Comparison of ENCODE assay signal across 13 mouse cellular contexts in genomic region chr17:5101157-5101556, GRCm38 (mm10).
DNase-seq lines count a peak whose midpoint lies in the region; ATAC-seq and TF ChIP-seq lines count a peak whose summit lies in the region.
"Had no signal": no experiment of that assay in that cellular context is flagged by ENCODE, and none has a peak within 500 bp of the region (broad histone marks: within the 10 kb centered on the region; RNA-seq: fewer than 3 reads in every experiment).

No protein-coding gene starts in this region.

- no peak for DNase-seq in forebrain, embryonic 10.5 days (ENCODE audit: extremely low spot score, low spot score)
- DNase-seq in layer of hippocampus, adult 2 months (ENCODE audit: low spot score in 2 of 2) = no peak
- DNase-seq in layer of hippocampus, adult 9-11 months = no peak
- peak; percentile 40 for DNase-seq in retina, postnatal 1 day
- DNase-seq in retina, embryonic 14.5 days (ENCODE audit: low spot score) = no peak
- no peak for DNase-seq in embryo, embryonic 9.5 days (ENCODE audit: extremely low spot score)
- DNase-seq: adrenal gland, adult 2 months; cerebellum, adult 9-11 months; gastrocnemius, postnatal 36 days; right cerebral cortex, postnatal 4 days had no signal

- H3K4me2 ChIP-seq in forebrain, embryonic 16.5 days (ENCODE audit: low read length) = no peak overlapping the region
- no peak overlapping the region for H3K4me2 ChIP-seq in liver, embryonic 16.5 days (ENCODE audit: low read depth, low read length)

- peaks cover 76% of the 10 kb centered on the region for H3K4me1 ChIP-seq in forebrain, embryonic 10.5 days
- H3K4me1 ChIP-seq in forebrain, embryonic 16.5 days (replicated peaks; ENCODE audit: control insufficient read depth, insufficient read depth, low read length) = peaks cover 27% of the 10 kb centered on the region
- H3K4me1 ChIP-seq in liver, embryonic 16.5 days (ENCODE audit: control insufficient read depth, low read depth, low read length) = peaks cover 62% of the 10 kb centered on the region

- H3K9ac ChIP-seq in forebrain, embryonic 16.5 days (replicated peaks; ENCODE audit: low read depth, low read length) = no peak overlapping the region
- H3K9ac ChIP-seq in liver, embryonic 16.5 days (ENCODE audit: low read depth, low read length) = no peak overlapping the region

- H3K27ac ChIP-seq in forebrain, embryonic 10.5 days = peak overlapping the region; percentile 41; the same call in 1 of the 2 replicates
- no peak overlapping the region for H3K27ac ChIP-seq in forebrain, embryonic 16.5 days (ENCODE audit: low read length)
- peak overlapping the region; percentile 11; the same call in 1 of the 2 replicates for H3K27ac ChIP-seq in layer of hippocampus, adult 2 months
- H3K27ac ChIP-seq in liver, embryonic 16.5 days (ENCODE audit: low read length) = peak overlapping the region; percentile 2; the same call in 1 of the 2 replicates

- H3K27me3 ChIP-seq in forebrain, embryonic 10.5 days (ENCODE audit: poor library complexity, severe bottlenecking) = no peaks in the 10 kb centered on the region
- H3K27me3 ChIP-seq in forebrain, embryonic 16.5 days (replicated peaks; ENCODE audit: control insufficient read depth, insufficient read depth, low read length) = no peaks in the 10 kb centered on the region
- H3K27me3 ChIP-seq in liver, embryonic 16.5 days (ENCODE audit: control insufficient read depth, insufficient read depth, low read depth, low read length) = no peaks in the 10 kb centered on the region

- H3K4me3 ChIP-seq in forebrain, embryonic 10.5 days = no peak overlapping the region
- no peak overlapping the region for H3K4me3 ChIP-seq in forebrain, embryonic 16.5 days (replicated peaks; ENCODE audit: low read length)
- H3K4me3 ChIP-seq in layer of hippocampus, adult 2 months = no peak overlapping the region
- H3K4me3 ChIP-seq in liver, embryonic 16.5 days (ENCODE audit: low read depth, low read length) = no peak overlapping the region
- H3K4me3 ChIP-seq: myocyte had no signal

- H3K36me3 ChIP-seq in forebrain, embryonic 10.5 days (replicated peaks) = peaks cover 10% of the 10 kb centered on the region
- no peaks in the 10 kb centered on the region for H3K36me3 ChIP-seq in forebrain, embryonic 16.5 days (ENCODE audit: control insufficient read depth, insufficient read depth)
- no peaks in the 10 kb centered on the region for H3K36me3 ChIP-seq in liver, embryonic 16.5 days (ENCODE audit: control insufficient read depth, insufficient read depth)

- ATAC-seq in forebrain, embryonic 16.5 days = no peak
- ATAC-seq in liver, embryonic 16.5 days (ENCODE audit: low read depth) = no peak

- 83% methylated on average over 8 of the region's 8 CpGs for WGBS in forebrain, embryonic 10.5 days
- 33% methylated on average over 8 of the region's 8 CpGs for WGBS in forebrain, embryonic 16.5 days
- 86% methylated on average over 8 of the region's 8 CpGs for WGBS in liver, embryonic 16.5 days (ENCODE audit: insufficient replicate concordance)

- no peak for TF ChIP-seq CTCF in layer of hippocampus, adult 2 months (conservative IDR thresholded peaks at IDR 0.05)

- H3K9me3 ChIP-seq in forebrain, embryonic 10.5 days = no peaks in the 10 kb centered on the region
- H3K9me3 ChIP-seq in forebrain, embryonic 16.5 days (ENCODE audit: control insufficient read depth, low read length) = no peaks in the 10 kb centered on the region
- H3K9me3 ChIP-seq in liver, embryonic 16.5 days (replicated peaks; ENCODE audit: control insufficient read depth, low read length) = no peaks in the 10 kb centered on the region
